21 mouse cellular contexts compared by ENCODE assay signal in genomic region chr12:9919007-9919406, GRCm38 (mm10).
DNase-seq lines count a peak whose midpoint lies in the region; ATAC-seq and TF ChIP-seq lines count a peak whose summit lies in the region.
"Had no signal": no experiment of that assay in that cellular context is flagged by ENCODE, and none has a peak within 500 bp of the region (broad histone marks: within the 10 kb centered on the region; RNA-seq: fewer than 3 reads in every experiment).

No protein-coding gene starts in this region.

- no peak for DNase-seq in cerebellum, postnatal 4 days (ENCODE audit: low spot score in 2 of 2)
- no peak for DNase-seq in hindbrain, postnatal 0 days (ENCODE audit: low spot score)
- peak; percentile 38 to 52 for DNase-seq in cerebellum, postnatal 10 days
- DNase-seq: adrenal gland, postnatal 14 days; forebrain, postnatal 0 days; gastrocnemius, adult 2 months; gastrocnemius, postnatal 14 days; heart, adult 11 months; kidney, adult 18-20 months; kidney, adult 9 months had no signal

- 82% methylated on average over 3 of the region's 3 CpGs for WGBS in hindbrain, embryonic 16.5 days
- 51% methylated on average over 3 of the region's 3 CpGs for WGBS in hindbrain, postnatal 0 days
- 71% methylated on average over 3 of the region's 3 CpGs for WGBS in forebrain, embryonic 16.5 days

- H3K4me2 ChIP-seq in hindbrain, embryonic 16.5 days (ENCODE audit: low read length) = no peak overlapping the region
- no peak overlapping the region for H3K4me2 ChIP-seq in hindbrain, postnatal 0 days (ENCODE audit: low read depth, low read length)
- no peak overlapping the region for H3K4me2 ChIP-seq in forebrain, embryonic 16.5 days (ENCODE audit: low read length)
- H3K4me2 ChIP-seq: forebrain, embryonic 13.5 days; heart, embryonic 11.5 days; hindbrain, embryonic 12.5 days; hindbrain, embryonic 15.5 days had no signal

- no peaks in the 10 kb centered on the region for H3K27me3 ChIP-seq in hindbrain, embryonic 16.5 days (replicated peaks; ENCODE audit: control insufficient read depth, insufficient read depth, low read length)
- H3K27me3 ChIP-seq in hindbrain, postnatal 0 days (ENCODE audit: insufficient read depth, low read length) = no peaks in the 10 kb centered on the region
- no peaks in the 10 kb centered on the region for H3K27me3 ChIP-seq in forebrain, embryonic 16.5 days (replicated peaks; ENCODE audit: control insufficient read depth, insufficient read depth, low read length)
- H3K27me3 ChIP-seq: forebrain, embryonic 13.5 days; hindbrain, embryonic 12.5 days; hindbrain, embryonic 15.5 days had no signal

- no peak for TF ChIP-seq CTCF in hindbrain, postnatal 0 days (IDR thresholded peaks at IDR 0.05; ENCODE audit: low read depth)

- H3K27ac ChIP-seq in hindbrain, embryonic 16.5 days (ENCODE audit: low read depth, low read length) = no peak overlapping the region
- no peak overlapping the region for H3K27ac ChIP-seq in hindbrain, postnatal 0 days
- no peak overlapping the region for H3K27ac ChIP-seq in forebrain, embryonic 16.5 days (ENCODE audit: low read length)
- H3K27ac ChIP-seq: forebrain, embryonic 10.5 days; forebrain, embryonic 13.5 days; gastrocnemius, adult 2 months; hindbrain, embryonic 12.5 days; hindbrain, embryonic 15.5 days had no signal

- ATAC-seq in cerebellum, adult (ENCODE audit: insufficient number of reproducible peaks, low FRiP score, low TSS enrichment) = peak; percentile 65; the same call in 1 of the 2 replicates
- ATAC-seq in hindbrain, embryonic 16.5 days = 0 out of 2 replicates have a peak, but pooled peaks have one; percentile 6
- no peak; the same call in 1 of the 2 replicates for ATAC-seq in hindbrain, postnatal 0 days
- ATAC-seq in forebrain, embryonic 16.5 days = no peak
- ATAC-seq: activated CD4-positive, CD25-positive, alpha-beta regulatory T cell, adult 4 months; inflammation-experienced regulatory T-cells, adult 6 months; intestine, embryonic 16.5 days had no signal

- H3K9me3 ChIP-seq in hindbrain, embryonic 16.5 days (ENCODE audit: control insufficient read depth, low read length) = peaks cover 6% of the 10 kb centered on the region; the same call in 1 of the 2 replicates
- H3K9me3 ChIP-seq in hindbrain, postnatal 0 days (ENCODE audit: low read length) = no peaks in the 10 kb centered on the region
- H3K9me3 ChIP-seq in forebrain, embryonic 16.5 days (ENCODE audit: control insufficient read depth, low read length) = no peaks in the 10 kb centered on the region
- H3K9me3 ChIP-seq: forebrain, embryonic 13.5 days; hindbrain, embryonic 15.5 days had no signal

- H3K9ac ChIP-seq in hindbrain, embryonic 16.5 days (ENCODE audit: low read depth, low read length) = no peak overlapping the region
- H3K9ac ChIP-seq in hindbrain, postnatal 0 days (replicated peaks; ENCODE audit: low read length) = no peak overlapping the region
- H3K9ac ChIP-seq in forebrain, embryonic 16.5 days (replicated peaks; ENCODE audit: low read depth, low read length) = no peak overlapping the region
- H3K9ac ChIP-seq: forebrain, embryonic 13.5 days; forebrain, postnatal 0 days; hindbrain, embryonic 12.5 days; hindbrain, embryonic 15.5 days had no signal

- H3K36me3 ChIP-seq in hindbrain, embryonic 16.5 days (ENCODE audit: control insufficient read depth, insufficient read depth, low read length) = no peaks in the 10 kb centered on the region
- H3K36me3 ChIP-seq in hindbrain, postnatal 0 days (ENCODE audit: insufficient read depth, low read length) = no peaks in the 10 kb centered on the region
- no peaks in the 10 kb centered on the region for H3K36me3 ChIP-seq in forebrain, embryonic 16.5 days (ENCODE audit: control insufficient read depth, insufficient read depth)
- H3K36me3 ChIP-seq: forebrain, embryonic 10.5 days; hindbrain, embryonic 12.5 days; hindbrain, embryonic 15.5 days had no signal

- no peaks in the 10 kb centered on the region for H3K4me1 ChIP-seq in hindbrain, embryonic 16.5 days (ENCODE audit: control insufficient read depth, insufficient read depth, low read depth, low read length)
- no peaks in the 10 kb centered on the region for H3K4me1 ChIP-seq in hindbrain, postnatal 0 days (ENCODE audit: insufficient read depth, low read length)
- H3K4me1 ChIP-seq in forebrain, embryonic 16.5 days (replicated peaks; ENCODE audit: control insufficient read depth, insufficient read depth, low read length) = 0 out of 2 replicates have a peak, but pooled peaks cover 3% of the 10 kb centered on the region
- H3K4me1 ChIP-seq: forebrain, embryonic 10.5 days; forebrain, embryonic 13.5 days; hindbrain, embryonic 12.5 days; hindbrain, embryonic 15.5 days had no signal

- no peak overlapping the region for H3K4me3 ChIP-seq in hindbrain, embryonic 16.5 days (ENCODE audit: low read length)
- no peak overlapping the region for H3K4me3 ChIP-seq in hindbrain, postnatal 0 days (ENCODE audit: low read length)
- no peak overlapping the region for H3K4me3 ChIP-seq in forebrain, embryonic 16.5 days (replicated peaks; ENCODE audit: low read length)
- H3K4me3 ChIP-seq: forebrain, embryonic 10.5 days; forebrain, embryonic 13.5 days; gastrocnemius, adult 2 months; hindbrain, embryonic 12.5 days; hindbrain, embryonic 15.5 days had no signal

Comparison
In these comparisons a context has a peak if more than half of its experiments do, and no peak if none do; other contexts are left out.
1. ATAC-seq: peak in cerebellum, adult (single experiment) and hindbrain, embryonic 16.5 days (single experiment); none in hindbrain, postnatal 0 days (single experiment) and forebrain, embryonic 16.5 days (single experiment).
2. DNase-seq: peak in cerebellum, postnatal 10 days (2 of 2); none in cerebellum, postnatal 4 days (0 of 2) and hindbrain, postnatal 0 days (single experiment).